Mouse (Mus musculus) hindbrain, postnatal 0 days (tissue): Measurements from ENCODE around the gene Mecom. TPM values are rescaled to one million over a fixed set of nuclear protein-coding genes. Genes with fewer than 3 reads are reported as not detected.

Experiments
- ATAC-seq: fragments of 200-750 bp; cut with Nextera tagmentation; 2 replicates; pipeline ENCODE4 v1.8.0; 2017; ENCODE audit warnings: mild to moderate bottlenecking, moderate TSS enrichment, moderate library complexity
- DNase-seq: peaks from one replicate; pipeline ENCODE4 v3.0.0-alpha.2; 2015; ENCODE audit warnings: low spot score
- H3K27ac ChIP-seq: fragments of 300-500 bp; sonication (generic); 2 replicates; pipeline ENCODE4 v1.5.1; 2014; ENCODE audit warnings: mild to moderate bottlenecking
- H3K27me3 ChIP-seq: fragments of 300-500 bp; sonication (generic); 2 replicates; pipeline ENCODE4 v1.6.1; 2014; ENCODE audit warnings: low read length, mixed read lengths; ENCODE audit not compliant: insufficient read depth
- H3K36me3 ChIP-seq: fragments of 300-500 bp; sonication (generic); 2 replicates; pipeline ENCODE4 v1.6.1; 2014; ENCODE audit warnings: low read length, mixed read lengths; ENCODE audit not compliant: insufficient read depth
- H3K4me1 ChIP-seq: fragments of 300-500 bp; sonication (generic); 2 replicates; pipeline ENCODE4 v1.6.1; 2014; ENCODE audit warnings: antibody characterized with exemption, low read length, mixed read lengths; ENCODE audit not compliant: insufficient read depth
- H3K4me2 ChIP-seq: fragments of 300-500 bp; sonication (generic); 2 replicates; pipeline ENCODE4 v1.6.1; 2014; ENCODE audit warnings: low read depth, mild to moderate bottlenecking, low read length, moderate library complexity, mixed read lengths
- H3K4me3 ChIP-seq: fragments of 300-500 bp; sonication (generic); 2 replicates; pipeline ENCODE4 v1.5.1; 2014; ENCODE audit warnings: low read length
- H3K9ac ChIP-seq: fragments of 300-500 bp; sonication (generic); replicated peaks from 2 replicates; pipeline ENCODE4 v1.6.1; 2014; ENCODE audit warnings: mild to moderate bottlenecking, low read length, moderate library complexity, mixed read lengths
- H3K9me3 ChIP-seq: fragments of 300-500 bp; sonication (generic); 2 replicates; pipeline ENCODE4 v1.6.1; 2016; ENCODE audit warnings: low read length, mixed read lengths
- CTCF ChIP-seq: IDR thresholded peaks from 2 replicates; pipeline ENCODE4 v1.5.1; 2016; ENCODE audit warnings: antibody characterized with exemption, control low read depth, low read depth
- WGBS: fragments of 180-500 bp; shearing (Covaris S2); extraction: QIAGEN DNeasy Blood & Tissue Kit; methylation state at CpG from one replicate; pipeline ENCODE4 v1.1.7; 2014; 5-methylcytosine and 5-hydroxymethylcytosine counted together
- polyA plus RNA-seq: library from polyadenylated mRNA; unstranded; fragments of >200 nt; fragmentation: Nextera tagmentation; extraction: Ambion mirVana; gene quantifications from 2 replicates; pipeline ENCODE4 v1.2.1, GENCODE M21; 2015
- total RNA-seq: library from RNA; depleted of rRNA; stranded (reverse); fragments of >200 nt; gene quantifications from 2 replicates; pipeline ENCODE4 v1.2.3, GENCODE M21; 2014

The Mecom gene
- total and polyA plus RNA-seq, 2 experiments from 2014 or later: 4.5 to 8.3 TPM

GRCm38 (mm10) chr3:30219891-30220290 is 327.9 kb downstream of the Mecom start:
- no peak for ATAC-seq
- H3K9me3 ChIP-seq: no peaks in the 10 kb centered on the region
- WGBS: 31% methylated on average over 8 of the region's 8 CpGs
- peak overlapping the region; percentile 20 for H3K4me3 ChIP-seq
- H3K36me3 ChIP-seq: no peaks in the 10 kb centered on the region
- no peak overlapping the region for H3K9ac ChIP-seq
- H3K27me3 ChIP-seq: peaks cover 18% of the 10 kb centered on the region
- no peak overlapping the region for H3K27ac ChIP-seq
- DNase-seq: no peak
- TF ChIP-seq CTCF: no peak
- no peaks in the 10 kb centered on the region for H3K4me1 ChIP-seq
- H3K4me2 ChIP-seq: peak overlapping the region; percentile 50

- H3K27ac ChIP-seq: no peak overlapping the region
- H3K27me3 ChIP-seq: peaks cover 13% of the 10 kb centered on the region
- H3K9me3 ChIP-seq: no peaks in the 10 kb centered on the region
- peak overlapping the region; percentile 50 for H3K4me2 ChIP-seq
- H3K9ac ChIP-seq: no peak overlapping the region
- ATAC-seq: 0 out of 2 replicates have a peak, but pooled peaks have one; percentile 21
- peak; percentile 25 for DNase-seq
- TF ChIP-seq CTCF: no peak
- H3K36me3 ChIP-seq: no peaks in the 10 kb centered on the region
- H3K4me1 ChIP-seq: no peaks in the 10 kb centered on the region
- H3K4me3 ChIP-seq: peak overlapping the region; percentile 20
- 4% methylated on average over 21 of the region's 21 CpGs for WGBS
Observed at GRCm38 (mm10) chr3:30219190-30219884, 328.5 kb downstream of the Mecom start.

GRCm38 (mm10) chr3:30214607-30215006 is 333.2 kb downstream of the Mecom start:
- Histone ChIP-seq H3K36me3 (no peaks in the 10 kb centered on the region), H3K9me3 (no peaks in the 10 kb centered on the region), H3K9ac (no peak overlapping the region), H3K27ac (no peak overlapping the region), H3K27me3 (peaks cover 5% of the 10 kb centered on the region; the same call in 1 of the 2 replicates), H3K4me2 (no peak overlapping the region), H3K4me3 (no peak overlapping the region), H3K4me1 (no peaks in the 10 kb centered on the region)
- 71% methylated on average over 4 of the region's 4 CpGs for WGBS
- ATAC-seq: no peak
- no peak for DNase-seq
- no peak for TF ChIP-seq CTCF

- Histone ChIP-seq H3K4me3 (no peak overlapping the region), H3K4me1 (no peaks in the 10 kb centered on the region), H3K9ac (no peak overlapping the region), H3K27me3 (peaks cover 5% of the 10 kb centered on the region; the same call in 1 of the 2 replicates), H3K4me2 (no peak overlapping the region), H3K27ac (no peak overlapping the region), H3K36me3 (no peaks in the 10 kb centered on the region), H3K9me3 (no peaks in the 10 kb centered on the region)
- DNase-seq (no peak), ATAC-seq (no peak)
- 48% methylated on average over 7 of the region's 7 CpGs for WGBS
- TF ChIP-seq CTCF: no peak
Observed at GRCm38 (mm10) chr3:30213540-30214170, 334.2 kb downstream of the Mecom start.

- Histone ChIP-seq H3K4me3 (no peak overlapping the region), H3K9me3 (no peaks in the 10 kb centered on the region), H3K4me2 (no peak overlapping the region), H3K9ac (no peak overlapping the region), H3K4me1 (no peaks in the 10 kb centered on the region), H3K27me3 (no peaks in the 10 kb centered on the region), H3K36me3 (no peaks in the 10 kb centered on the region), H3K27ac (no peak overlapping the region)
- WGBS: 62% methylated on average over 3 of the region's 3 CpGs
- DNase-seq: no peak
- no peak for ATAC-seq
- no peak for TF ChIP-seq CTCF
Observed at GRCm38 (mm10) chr3:30212802-30213201, 335.0 kb downstream of the Mecom start.

- Histone ChIP-seq H3K4me1 (no peaks in the 10 kb centered on the region), H3K4me2 (no peak overlapping the region), H3K27me3 (no peaks in the 10 kb centered on the region), H3K9me3 (no peaks in the 10 kb centered on the region), H3K36me3 (no peaks in the 10 kb centered on the region), H3K9ac (no peak overlapping the region), H3K27ac (no peak overlapping the region), H3K4me3 (no peak overlapping the region)
- ATAC-seq: no peak
- no peak for DNase-seq
- no peak for TF ChIP-seq CTCF
Observed at GRCm38 (mm10) chr3:30209131-30209530, 338.7 kb downstream of the Mecom start.

GRCm38 (mm10) chr3:30207886-30208285 is 339.9 kb downstream of the Mecom start:
- Histone ChIP-seq H3K4me1 (no peaks in the 10 kb centered on the region), H3K4me2 (peak overlapping the region; percentile 49), H3K4me3 (peak overlapping the region; percentile 14; the same call in 1 of the 2 replicates), H3K27ac (peak overlapping the region; percentile 62; the same call in 1 of the 2 replicates), H3K36me3 (no peaks in the 10 kb centered on the region), H3K9me3 (no peaks in the 10 kb centered on the region), H3K27me3 (no peaks in the 10 kb centered on the region), H3K9ac (no peak overlapping the region)
- WGBS: 16% methylated on average over 8 of the region's 8 CpGs
- DNase-seq: peak; percentile 60
- peak; percentile 63 for ATAC-seq
- TF ChIP-seq CTCF: no peak
